Mouse (Mus musculus): Measurements from ENCODE around the gene Dner.

DNA sequence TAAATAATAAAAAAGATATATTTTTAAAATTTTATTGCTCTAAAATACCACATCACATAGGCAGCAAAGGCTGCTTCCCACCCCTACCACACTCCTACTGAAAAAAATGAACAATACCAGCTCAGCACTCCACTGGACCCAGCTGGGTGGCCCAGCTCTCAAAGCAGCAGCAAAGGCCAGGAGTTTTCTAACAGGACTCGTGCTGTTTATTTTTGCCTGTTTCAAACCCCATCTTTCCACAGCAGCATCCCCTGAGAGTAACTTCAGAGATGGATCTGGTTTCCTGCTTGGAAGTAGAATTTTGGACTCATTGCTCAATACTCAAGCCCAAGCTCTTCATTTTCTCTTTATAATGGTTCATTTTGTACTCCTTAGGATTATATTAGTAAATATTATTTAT lies 263.7 kb downstream of the Dner start:
- TF ChIP-seq CTCF (IDR thresholded peaks at IDR 0.05) (no peak), POLR2A (IDR thresholded peaks at IDR 0.05; ENCODE audit: insufficient read depth, low read depth, low read length) (no peak), EP300 (IDR thresholded peaks at IDR 0.05; ENCODE audit: insufficient read depth, low read depth, low read length) (no peak)
